Mouse (Mus musculus): ENCODE data around the gene Gm28308.

DNA sequence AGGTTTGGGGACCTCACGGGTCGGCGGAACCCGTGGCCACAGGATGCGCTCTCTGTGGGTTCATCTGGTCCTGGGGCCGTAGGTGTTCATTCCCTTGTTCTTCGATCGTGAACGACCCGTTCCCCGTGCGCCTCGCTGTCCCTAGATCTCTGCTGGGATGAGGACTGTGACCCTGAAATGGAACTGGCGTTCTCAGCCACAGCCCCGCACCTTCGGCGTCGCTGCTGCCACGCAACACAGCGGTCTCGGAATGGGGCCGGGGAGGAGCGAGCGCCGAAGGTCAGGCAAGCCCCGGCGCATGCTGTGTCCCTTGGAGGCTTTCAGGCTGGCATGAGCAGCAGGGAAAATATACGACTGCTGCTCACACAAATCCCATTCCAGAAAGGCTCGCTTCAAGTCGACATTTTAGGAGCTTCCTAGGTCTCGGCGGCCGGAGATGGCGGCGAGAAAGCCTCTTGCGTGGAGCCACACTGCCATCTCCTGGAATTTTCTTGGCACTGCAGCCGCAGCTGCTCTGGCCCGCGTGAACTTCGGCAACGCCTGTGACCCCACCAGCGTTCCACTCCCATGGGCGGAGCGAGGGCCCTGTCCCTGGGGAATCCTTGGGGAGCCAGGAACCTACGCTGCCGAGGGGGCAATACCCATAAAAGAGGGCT lies 8.3 kb upstream of the Gm28308 start, which contains the start of gene Hoxa7:
- peak; percentile 91 for TF ChIP-seq CTCF (IDR thresholded peaks at IDR 0.05; ENCODE audit: low read depth)
- no peak for TF ChIP-seq EP300 (IDR thresholded peaks at IDR 0.05; ENCODE audit: low read depth)

Measured in liver, embryonic 14.5 days (tissue).